Mouse (Mus musculus): Measurements from ENCODE around the gene Dcaf11.

The Dcaf11 gene

DNA sequence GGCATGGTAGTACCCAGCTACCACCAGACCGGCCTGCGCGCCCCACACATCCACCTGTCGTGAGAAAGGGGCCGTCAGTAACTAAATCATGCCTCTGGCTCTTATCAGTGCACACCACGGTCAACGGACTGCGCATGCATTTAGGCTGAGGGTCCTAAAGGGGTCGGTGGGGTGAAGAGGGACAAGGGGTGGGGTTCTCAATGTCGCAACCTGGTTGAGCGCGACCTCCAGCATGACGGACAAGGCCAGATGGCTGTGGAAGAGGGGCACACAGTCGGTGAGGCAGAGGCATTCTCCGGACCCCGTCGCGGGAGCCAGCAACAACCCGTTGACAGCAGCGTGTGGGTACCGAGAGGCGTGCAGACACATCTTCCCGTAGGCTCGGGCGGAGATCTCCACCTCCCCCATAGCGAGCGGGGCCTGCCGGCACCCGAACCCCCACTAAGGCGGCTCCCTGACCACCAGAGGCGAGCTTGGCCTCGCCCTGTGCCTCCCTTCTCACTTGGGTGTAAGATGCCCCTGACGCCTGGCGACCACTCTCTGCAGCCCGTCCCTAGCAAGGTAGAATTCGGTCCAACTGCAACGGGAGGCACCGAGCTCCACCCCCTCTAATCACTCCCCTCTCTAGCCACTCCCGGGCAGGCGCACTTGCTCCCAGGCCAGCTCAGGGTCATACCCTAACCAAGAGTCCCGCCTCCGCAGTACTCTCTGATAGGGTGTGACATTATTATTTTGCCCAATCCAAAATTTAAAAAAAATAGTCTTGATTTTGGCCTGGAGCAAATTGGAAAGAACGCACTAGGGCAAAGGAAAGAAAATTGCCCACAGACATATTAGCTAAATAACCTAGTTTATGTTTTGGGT is 25.1 kb downstream of the Dcaf11 start, which contains the start of gene Emc9:
Emc9 (minus strand) TSS at position 601 of the 864 bp plus-strand sequence.
- no peak for DNase-seq (ENCODE audit: low spot score)

DNA sequence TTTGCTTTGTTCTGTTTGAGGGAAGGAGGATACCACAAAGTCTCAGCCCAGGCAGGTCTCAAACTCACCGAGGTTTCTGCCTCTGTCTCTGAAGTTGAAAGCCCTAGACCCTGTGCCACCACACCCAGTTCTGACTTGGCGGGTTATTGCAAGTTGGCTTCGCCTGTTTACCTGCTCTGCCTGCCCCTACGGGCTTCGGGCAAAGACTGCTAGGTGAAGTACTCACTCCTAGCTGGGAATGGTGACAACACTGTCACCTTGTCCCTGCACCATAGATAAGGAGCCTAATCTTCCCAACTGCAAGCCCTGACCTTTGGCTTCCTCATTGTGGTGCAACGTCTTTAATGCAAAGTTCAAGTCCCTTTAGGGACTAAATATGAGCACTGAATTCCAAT is 25.8 kb downstream of the Dcaf11 start:
- DNase-seq (ENCODE audit: low spot score), result no peak

DNA sequence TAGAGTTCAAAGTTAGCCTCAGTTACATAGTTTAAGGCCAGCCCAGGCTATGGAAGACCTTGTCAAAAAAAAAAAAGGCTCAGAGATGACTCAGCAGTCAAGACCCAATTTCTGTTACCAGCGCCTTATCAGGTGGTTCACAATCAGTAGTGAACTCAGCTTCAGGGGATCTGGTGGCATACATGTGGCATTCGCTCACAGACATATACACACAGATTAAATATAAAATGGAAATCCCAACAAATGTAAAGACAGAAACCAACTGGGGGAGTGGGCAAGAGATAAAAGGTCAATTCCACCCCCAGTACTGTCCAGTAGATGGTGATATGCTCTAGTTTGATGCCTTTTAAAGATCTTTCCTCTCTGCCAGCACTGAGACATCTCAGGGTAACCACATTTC is 26.3 kb downstream of the Dcaf11 start:
- no peak for DNase-seq (ENCODE audit: low spot score)

DNA sequence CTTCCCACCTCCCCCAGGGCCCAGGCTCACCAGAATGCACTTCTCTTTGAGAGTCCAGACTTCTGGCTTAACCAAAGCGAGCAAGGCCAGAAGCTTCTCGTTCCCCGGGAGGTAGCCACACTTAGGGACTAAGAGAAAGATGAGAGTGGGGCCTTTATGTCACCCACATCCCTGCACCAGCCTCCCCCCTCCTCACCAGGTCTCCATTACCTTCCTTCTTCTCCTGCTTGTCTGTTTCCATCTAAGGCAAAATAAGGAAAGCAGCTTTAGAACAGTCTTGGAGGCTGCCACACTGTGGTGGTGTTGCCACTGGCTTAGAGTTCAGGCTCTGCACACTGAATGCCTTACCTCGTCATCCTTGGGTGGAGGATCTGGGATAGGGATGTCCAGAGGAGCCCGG is 29.5 kb downstream of the Dcaf11 start:
- DNase-seq (ENCODE audit: low spot score), result no peak

DNA sequence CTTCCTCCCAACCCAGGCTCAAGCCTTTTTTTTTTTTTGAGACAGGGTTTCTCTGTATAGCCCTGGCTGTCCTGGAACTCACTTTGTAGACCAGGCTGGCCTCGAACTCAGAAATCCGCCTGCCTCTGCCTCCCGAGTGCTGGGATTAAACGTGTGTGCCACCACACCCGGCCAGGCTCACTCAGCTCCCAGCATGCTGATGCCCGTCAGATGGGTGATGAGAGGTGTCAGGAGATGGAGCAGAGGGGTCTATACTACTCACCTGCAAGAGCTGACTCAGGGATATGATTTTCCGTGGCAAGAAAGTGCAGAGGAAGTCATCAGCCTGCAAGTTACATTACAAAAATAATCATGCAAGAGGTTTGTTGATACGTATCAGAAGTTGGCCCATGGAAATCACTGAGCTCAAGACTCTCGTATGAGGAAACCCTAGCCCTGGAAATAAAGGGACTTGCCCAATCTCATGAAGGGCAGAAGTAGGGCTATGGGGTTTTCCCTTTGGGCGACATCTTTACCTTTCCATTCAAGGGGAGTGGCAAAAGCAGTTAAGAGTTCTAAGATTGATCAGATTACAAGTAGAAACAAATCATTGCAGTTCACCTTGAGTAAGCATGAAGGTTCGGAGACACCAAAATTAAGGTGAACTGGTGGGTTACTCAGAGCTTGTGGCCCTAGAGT is 30.1 kb downstream of the Dcaf11 start:
- no peak for DNase-seq (ENCODE audit: low spot score)

DNA sequence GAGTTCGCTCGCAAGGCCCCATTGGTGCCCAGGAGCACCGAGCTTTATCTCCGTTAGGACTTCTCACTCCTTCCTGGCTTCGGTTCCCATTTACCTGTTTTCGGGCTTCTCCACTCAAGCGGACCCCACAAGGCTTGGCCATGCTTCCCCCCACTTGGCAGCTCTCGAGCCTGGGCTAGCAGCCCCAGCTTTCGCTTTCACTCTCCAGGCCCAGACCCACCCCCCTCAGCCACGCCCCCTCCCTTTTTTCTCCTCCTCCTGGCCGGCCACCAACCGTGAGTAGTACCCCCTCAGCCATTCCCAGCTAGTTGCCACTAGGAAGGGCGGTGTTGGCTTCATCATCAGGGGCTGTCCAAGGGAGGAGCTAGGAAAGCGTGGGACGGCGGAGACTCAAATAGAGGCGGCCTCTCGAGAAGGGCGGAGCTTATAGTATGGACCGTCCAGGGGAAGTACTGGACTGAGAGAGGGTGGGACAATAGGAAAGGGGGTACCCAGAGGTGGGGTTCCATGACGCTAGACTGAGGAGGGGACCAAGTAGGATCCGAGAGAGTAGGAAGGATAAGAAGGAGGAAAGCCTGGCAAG is 31.0 kb downstream of the Dcaf11 start, which contains the start of gene Psme2:
Psme2 (minus strand) TSS at position 366 of the 583 bp plus-strand sequence.
- peak; percentile 76 for DNase-seq (ENCODE audit: low spot score)

DNA sequence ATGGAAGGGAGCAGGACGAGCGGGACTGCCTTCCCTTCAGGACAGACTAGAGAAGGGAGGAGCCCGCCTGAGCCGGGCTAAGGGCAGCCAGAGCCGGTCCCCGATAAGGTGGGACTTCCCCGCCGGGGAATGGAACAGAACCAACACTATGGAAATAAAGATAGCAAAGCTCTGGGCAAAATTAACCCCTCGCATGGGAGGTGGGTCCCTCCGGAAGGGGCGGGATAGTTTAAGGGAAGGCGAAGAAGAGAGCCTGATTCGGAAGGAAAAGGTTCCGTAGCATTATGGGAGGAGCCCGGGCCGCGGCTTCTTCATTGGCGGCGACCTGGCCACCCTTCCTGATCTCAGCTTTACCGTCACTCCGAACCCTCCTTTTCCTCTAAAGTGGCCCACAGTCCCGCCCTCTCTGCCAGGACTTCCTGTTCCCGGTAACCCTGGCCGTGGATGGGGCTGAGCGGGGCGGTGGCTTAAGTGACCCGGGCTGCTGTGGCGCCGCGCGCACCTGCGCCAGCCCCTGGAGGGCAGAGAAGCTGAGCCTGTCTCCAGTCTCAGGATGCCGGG is 31.6 kb downstream of the Dcaf11 start, which contains the start of gene Rnf31:
Rnf31 (plus strand) TSS at position 378 of the 561 bp plus-strand sequence.
- DNase-seq (ENCODE audit: low spot score), result peak; percentile 69

DNA sequence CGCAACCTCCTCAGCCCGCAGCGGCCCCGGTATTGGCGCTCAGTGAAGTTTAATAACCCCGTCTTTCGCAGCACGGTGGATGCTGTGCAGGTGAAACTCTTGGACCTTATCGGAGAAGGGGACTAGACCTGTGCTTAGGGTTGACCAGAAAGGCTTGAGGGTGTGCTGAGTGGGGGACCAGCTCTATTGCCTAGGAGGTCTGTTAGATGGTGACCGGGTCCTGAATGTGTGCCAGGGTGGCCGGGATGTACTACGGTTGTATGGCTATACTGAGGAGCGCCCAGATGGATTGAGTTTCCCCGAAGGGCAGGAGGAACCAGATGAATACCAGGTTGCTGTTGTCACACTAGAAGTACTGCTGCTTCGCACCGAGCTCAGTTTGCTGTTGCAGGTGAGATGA is 32.4 kb downstream of the Dcaf11 start:
- no peak for DNase-seq (ENCODE audit: low spot score)

DNA sequence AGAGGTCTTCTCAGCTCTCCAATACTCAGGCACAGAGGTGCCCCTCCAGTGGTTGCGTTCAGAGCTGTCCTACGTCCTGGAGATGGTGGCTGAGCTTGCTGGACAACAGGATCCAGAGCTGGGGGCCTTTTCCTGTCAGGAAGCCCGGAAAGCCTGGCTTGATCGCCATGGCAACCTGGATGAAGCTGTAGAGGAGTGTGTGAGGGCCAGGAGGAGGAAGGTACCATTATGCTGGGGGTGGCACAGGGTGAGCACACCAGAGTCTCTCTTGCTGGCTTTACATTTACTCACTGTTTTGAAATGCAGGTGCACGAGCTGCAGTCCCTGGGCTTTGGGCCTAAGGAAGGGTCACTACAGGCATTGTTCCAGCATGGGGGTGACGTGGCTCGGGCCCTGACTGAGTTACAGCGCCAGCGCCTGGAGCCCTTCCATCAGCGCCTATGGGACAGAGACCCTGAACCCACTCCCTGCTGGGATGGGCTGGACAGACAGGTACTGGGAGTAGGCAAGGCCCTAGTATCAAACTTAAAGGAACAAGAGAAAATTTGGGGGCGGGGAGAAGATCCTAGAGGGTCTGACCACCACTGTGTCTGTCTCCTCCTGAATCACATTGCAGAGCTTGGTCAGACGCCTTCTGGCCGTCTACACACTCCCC is 36.4 kb downstream of the Dcaf11 start:
- no peak for DNase-seq (ENCODE audit: low spot score)

DNA sequence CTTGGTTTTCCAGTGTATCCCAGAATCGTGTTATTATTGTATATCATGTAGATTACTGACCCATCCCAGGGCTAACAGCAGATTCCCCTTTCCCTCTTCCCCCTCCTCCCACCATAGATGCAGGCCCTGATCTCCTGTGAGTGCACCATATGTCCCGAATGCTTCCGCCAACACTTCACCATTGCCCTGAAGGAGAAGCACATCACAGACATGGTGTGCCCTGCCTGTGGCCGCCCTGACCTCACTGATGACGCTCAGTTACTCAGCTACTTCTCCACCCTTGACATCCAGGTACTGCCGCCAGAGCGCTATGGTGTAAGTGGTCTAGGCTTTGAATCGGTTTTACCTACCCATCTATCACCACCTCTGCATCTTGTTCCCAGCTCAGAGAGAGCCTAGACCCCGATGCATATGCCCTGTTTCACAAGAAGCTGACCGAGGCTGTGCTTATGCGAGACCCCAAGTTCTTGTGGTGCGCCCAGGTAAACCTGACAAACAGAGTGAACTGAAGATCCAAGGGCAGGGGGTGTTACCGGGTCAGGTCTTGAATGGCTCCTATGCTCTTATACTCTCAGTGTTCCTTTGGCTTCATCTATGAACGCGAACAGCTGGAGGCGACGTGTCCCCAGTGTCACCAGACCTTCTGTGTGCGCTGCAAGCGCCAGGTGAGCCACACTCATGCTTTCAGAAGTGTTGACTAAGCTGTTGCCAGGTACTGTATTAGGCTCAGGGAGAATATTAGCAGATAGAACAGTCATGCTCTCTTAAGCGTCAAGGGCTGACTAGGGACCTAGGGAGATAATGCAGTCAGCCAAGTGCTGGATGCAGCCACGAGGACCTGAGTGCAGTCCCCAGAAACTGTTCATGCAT is 39.0 kb downstream of the Dcaf11 start:
- no peak for DNase-seq (ENCODE audit: low spot score)

DNA sequence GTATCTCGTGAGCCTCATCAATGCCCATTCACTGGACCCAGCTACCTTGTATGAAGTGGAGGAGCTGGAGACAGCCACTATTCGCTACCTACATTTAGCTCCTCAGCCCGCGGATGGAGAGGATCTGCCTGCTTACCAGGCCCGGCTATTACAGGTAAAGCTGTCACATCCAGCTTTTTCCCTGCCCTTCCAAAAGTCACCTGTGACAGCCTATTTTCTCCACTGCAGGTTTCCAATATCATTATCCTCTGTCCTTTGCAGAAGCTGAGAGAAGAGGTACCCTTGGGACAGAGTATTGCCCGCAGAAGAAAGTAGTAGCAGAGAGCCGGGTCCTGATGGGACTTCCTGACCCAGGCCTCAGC is 43.4 kb downstream of the Dcaf11 start, which contains the start of gene Irf9:
Irf9 (plus strand) TSS at position 301 of the 362 bp plus-strand sequence.
- no peak for DNase-seq (ENCODE audit: low spot score)

DNA sequence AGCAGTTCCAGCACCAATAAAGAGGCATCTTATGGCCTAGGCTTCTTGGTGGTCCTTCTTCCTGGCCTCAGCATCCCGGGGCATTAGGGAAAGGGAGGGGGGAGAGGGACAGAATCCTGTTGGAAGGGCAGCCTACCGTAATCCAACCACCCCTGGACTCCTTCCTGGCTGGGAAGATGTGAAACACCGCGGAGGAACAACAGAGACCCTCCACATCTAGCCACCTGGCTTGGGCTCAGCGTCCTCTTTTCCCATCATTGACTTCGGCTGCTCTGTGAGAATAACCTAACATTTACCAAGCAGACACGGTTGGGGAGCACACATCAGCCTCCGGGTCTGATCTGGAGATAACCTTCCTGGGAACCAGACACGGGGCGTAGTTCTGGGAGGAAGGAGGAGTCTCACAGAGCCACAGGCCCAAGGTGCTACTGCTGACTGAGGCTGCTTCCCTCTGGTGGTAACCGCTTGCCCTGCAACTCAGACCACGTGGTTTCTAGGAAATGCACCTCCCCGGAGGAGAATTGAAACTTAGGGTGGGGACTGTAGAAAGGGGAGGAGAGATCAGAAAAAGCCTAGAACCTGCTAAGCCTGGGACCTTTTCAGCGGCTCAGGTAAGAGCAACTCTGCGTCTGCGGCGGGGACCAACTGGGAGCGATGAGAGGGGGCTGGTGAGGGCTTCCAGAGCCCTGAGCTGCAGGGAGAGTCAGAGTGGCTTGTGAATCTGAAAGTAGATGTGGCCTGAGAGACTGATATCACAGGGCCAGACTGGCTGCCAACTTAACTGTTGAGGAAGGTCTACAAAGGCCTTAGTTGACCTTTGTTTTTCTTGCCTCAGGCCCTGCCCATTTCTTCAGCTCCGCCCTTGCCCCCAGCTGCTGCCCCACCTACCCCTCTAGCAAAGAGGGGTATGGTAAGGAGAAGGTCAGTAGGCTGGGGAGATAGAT is 44.1 kb downstream of the Dcaf11 start:
- DNase-seq (ENCODE audit: low spot score), result peak; percentile 61

DNA sequence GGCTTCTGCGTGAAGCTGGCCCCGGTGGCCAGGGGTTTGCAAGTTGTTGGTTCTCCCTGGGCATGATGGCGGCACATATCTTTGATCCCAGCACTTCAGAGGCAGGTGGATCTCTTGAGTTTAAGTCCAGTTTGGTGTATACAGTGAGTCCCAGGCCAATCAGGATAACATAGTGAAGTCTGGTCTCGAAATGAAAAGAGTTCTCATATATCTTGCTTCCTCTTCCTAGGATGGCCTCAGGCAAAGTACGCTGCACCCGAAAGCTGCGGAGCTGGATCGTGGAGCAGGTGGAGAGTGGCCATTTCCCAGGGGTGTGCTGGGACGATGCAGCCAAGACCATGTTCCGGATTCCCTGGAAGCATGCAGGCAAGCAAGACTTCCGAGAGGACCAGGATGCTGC is 45.0 kb downstream of the Dcaf11 start:
- no peak for DNase-seq (ENCODE audit: low spot score)

DNA sequence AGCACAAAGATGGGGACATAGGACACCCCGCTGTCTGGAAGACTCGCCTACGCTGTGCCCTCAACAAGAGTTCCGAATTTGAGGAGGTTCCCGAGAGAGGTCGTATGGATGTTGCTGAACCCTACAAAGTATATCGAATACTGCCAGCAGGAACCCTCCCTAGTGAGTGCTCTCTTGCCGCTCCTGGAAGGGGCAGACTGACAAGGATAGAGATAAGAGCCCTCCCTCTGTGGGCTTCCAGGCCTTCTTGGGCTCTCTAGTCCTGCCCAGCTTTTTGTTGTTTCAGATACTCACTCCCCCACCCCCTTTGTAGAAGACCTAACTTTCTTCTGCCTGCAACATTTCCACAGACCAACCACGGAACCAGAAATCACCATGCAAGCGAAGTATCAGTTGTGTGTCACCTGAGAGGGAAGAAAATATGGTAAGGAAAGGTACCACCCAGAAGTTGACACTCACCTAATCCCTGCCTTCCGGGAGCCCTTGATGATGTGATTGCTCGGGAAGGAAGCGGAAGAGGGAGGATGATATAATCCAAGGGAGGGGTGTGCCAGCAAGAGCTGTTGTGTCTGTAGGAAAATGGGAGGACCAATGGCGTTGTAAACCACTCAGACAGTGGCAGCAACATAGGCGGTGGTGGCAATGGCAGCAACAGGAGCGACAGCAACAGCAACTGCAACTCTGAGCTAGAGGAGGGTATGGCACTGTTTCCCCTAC is 46.1 kb downstream of the Dcaf11 start:
- no peak for DNase-seq (ENCODE audit: low spot score)

DNA sequence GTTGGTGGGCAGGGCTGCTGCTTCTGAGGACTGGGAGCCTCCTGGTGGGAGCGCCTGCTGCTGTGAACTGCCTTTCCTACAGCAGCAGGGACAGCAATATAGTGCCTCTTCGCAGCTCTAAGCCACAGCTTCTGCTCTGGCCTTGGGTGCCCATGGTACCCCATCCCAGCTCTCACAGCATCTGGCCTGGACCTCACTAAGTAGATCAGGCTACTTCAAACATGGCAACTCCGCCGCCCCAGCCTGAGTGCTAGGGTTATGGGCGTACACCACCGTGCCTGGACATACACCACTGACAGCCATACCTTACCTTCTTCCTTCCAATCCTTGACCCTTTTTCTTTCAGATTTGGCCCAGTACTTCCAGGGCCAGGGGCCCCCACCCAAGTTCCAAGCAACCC is 48.5 kb downstream of the Dcaf11 start:
- DNase-seq (ENCODE audit: low spot score), result no peak

DNA sequence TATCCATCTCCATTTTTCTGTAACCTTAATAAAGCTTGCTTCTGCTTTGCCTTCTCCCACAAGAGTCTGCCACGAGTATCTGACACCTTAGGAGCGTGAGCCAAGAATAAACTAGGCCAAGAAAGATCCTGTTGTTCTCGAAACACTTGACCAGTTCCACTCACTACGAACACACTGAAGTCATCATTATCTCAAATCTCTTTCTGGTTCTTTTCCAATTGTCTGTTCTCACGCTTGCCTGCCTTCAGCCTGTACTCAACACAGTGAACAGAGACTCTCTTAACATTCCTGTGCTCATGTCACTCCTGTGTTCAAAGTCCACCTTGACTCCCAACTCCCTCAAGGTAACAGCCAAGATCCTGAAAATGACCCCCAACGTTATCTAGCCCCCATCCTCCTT is 53.5 kb downstream of the Dcaf11 start:
- no peak for DNase-seq (ENCODE audit: low spot score)

DNA sequence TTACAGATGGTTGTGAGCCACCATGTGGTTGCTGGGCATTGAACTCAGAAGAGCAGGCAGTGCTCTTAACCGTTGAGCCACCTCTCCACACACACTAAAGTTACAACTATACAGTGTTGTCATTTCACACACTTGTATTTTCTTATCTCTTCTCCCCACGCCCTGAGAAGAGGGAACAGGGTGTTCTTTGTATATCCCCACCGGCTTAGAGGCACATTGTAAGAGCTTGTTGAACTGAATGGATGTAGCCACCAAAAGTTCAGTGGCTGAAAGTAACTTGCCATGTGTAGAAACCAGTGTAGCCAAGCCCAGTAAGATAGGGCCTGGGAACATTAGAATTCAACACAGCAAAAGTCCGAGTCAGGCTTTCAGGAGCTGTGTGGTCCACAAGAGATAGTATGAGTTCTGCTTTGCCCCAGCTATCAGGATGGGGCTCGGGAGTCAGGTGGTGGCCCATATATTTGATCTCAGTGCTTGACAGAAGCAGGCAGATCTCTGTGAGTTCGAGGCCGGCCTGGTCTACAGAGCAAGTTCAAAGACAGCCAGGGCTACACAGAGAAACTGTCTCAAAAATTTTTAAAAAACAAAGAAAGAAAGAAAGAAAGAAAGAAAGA is 54.9 kb downstream of the Dcaf11 start:
- DNase-seq (ENCODE audit: low spot score), result no peak

DNA sequence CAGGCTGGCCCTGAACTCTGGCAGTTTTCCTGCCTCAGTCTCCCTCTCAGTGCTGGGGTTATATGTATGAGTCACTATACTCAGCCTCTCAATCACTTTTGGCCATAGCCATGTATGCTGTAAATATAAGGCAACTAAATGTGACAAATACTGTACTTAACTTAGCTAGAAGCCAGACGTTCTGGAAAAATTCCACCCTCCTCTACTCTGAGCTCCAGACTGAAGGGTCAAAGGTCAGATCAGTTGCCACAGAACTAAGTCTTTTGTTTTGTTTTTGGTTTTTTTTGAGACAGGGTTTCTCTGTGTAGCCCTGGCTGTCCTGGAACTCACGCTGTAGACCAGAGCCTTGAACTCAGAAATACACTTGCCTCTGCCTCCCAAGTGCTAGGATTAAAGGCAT is 56.1 kb downstream of the Dcaf11 start:
- DNase-seq (ENCODE audit: low spot score), result no peak

DNA sequence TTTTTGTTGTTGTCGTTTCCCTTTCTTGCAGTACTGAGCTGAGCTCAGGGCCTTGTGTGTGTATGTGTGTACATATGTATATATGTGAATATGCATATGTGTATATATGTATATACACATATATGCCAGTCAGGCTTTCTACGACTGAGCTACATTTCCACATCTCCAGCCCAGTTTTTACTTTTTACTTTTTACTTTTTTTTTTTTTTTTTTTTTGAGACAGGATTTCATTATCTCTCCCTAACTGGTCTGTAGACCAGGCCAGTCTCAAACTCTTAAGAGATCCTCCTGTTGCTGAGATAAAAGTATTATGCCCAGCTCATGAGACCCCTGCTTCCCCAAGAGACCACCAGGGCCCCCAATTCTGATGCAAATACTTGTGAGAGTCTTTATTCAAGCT is 57.0 kb downstream of the Dcaf11 start:
- no peak for DNase-seq (ENCODE audit: low spot score)
